Mouse (Mus musculus): Measurements from ENCODE around the gene Pabpc4.
"Not testable (repeated sequence)": the region's sequence is repeated elsewhere in the genome, so short reads cannot be mapped to it uniquely, and the experiment has no call there.

DNA sequence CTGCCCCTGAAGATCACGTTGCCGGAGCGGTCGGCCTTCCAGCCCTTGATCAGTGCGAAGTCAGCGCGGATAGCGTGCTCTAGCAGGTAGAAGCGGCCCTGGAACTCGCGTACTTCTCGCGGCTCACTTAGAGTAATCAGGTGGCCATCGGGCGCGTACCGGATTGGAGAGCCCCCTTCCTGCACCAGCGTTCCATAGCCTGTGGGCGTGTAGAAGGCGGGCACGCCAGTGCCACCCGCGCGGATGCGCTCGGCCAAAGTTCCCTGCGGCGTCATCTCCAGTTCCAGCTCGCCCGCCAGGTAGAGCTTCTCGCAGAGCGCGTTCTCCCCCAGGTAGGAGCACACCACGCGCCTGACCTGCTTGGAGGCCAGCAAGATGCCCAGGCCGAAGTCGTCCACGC is 60.8 kb downstream of the Pabpc4 start:
- not testable (repeated sequence) for TF ChIP-seq POLR2A (IDR thresholded peaks at IDR 0.05; ENCODE audit: control insufficient read depth, low read depth, low read length); CTCF (IDR thresholded peaks at IDR 0.05; ENCODE audit: control insufficient read depth, insufficient read depth, insufficient replicate concordance, low read depth, low read length)
